Mouse (Mus musculus) lung, postnatal 0 days (tissue): ENCODE measurements at regions not wholly inside any gene's neighbourhood (a gene's known extent, or its start where the extent isn't known, plus 50 kb on each side); places are given as distances from the start of the nearest gene placed in this dataset.

ENCODE experiments used
- ATAC-seq: fragments of 200-750 bp; cut with Nextera tagmentation; 2 replicates; pipeline ENCODE4 v1.8.0; 2017; ENCODE audit warnings: moderate library complexity
- DNase-seq: peaks from one replicate; pipeline ENCODE4 v3.0.0-alpha.2; 2016; ENCODE audit warnings: low spot score
- H3K27ac ChIP-seq: fragments of 300-500 bp; sonication (generic); 2 replicates; pipeline ENCODE4 v1.5.1; 2014; ENCODE audit warnings: antibody characterized with exemption, mild to moderate bottlenecking, low read length, mixed read lengths
- H3K27me3 ChIP-seq: fragments of 300-500 bp; sonication (generic); replicated peaks from 2 replicates; pipeline ENCODE4 v1.6.1; 2014; ENCODE audit warnings: low read length, mixed read lengths; ENCODE audit not compliant: insufficient read depth
- H3K36me3 ChIP-seq: fragments of 300-500 bp; sonication (generic); 2 replicates; pipeline ENCODE4 v1.6.1; 2014; ENCODE audit warnings: low read length, mixed read lengths; ENCODE audit not compliant: insufficient read depth
- H3K4me1 ChIP-seq: fragments of 300-500 bp; sonication (generic); 2 replicates; pipeline ENCODE4 v1.6.1; 2014; ENCODE audit warnings: antibody characterized with exemption, low read depth, low read length, mixed read lengths; ENCODE audit not compliant: insufficient read depth
- H3K4me2 ChIP-seq: fragments of 300-500 bp; sonication (generic); replicated peaks from 2 replicates; pipeline ENCODE4 v1.6.1; 2014; ENCODE audit warnings: low read depth, mild to moderate bottlenecking, low read length, moderate library complexity, mixed read lengths
- H3K4me3 ChIP-seq: fragments of 300-500 bp; sonication (generic); 2 replicates; pipeline ENCODE4 v1.5.1; 2014; ENCODE audit warnings: low read depth, low read length
- H3K9ac ChIP-seq: fragments of 300-500 bp; sonication (generic); replicated peaks from 2 replicates; pipeline ENCODE4 v1.6.1; 2014; ENCODE audit warnings: low read depth, mild to moderate bottlenecking
- H3K9me3 ChIP-seq: fragments of 300-500 bp; sonication (generic); 2 replicates; pipeline ENCODE4 v1.6.1; 2016; ENCODE audit warnings: low read length, mixed read lengths
- CTCF ChIP-seq: IDR thresholded peaks from 2 replicates; pipeline ENCODE4 v1.5.1; 2016; ENCODE audit warnings: antibody characterized with exemption, mild to moderate bottlenecking
- EP300 ChIP-seq: IDR thresholded peaks from 2 replicates; pipeline ENCODE4 v1.6.1; 2016; ENCODE audit warnings: antibody characterized with exemption, mild to moderate bottlenecking, control low read depth
- WGBS: fragments of 180-500 bp; shearing (Covaris S2); extraction: QIAGEN DNeasy Blood & Tissue Kit; methylation state at CpG from one replicate; pipeline ENCODE4 v1.1.7; 2014; 5-methylcytosine and 5-hydroxymethylcytosine counted together

DNA sequence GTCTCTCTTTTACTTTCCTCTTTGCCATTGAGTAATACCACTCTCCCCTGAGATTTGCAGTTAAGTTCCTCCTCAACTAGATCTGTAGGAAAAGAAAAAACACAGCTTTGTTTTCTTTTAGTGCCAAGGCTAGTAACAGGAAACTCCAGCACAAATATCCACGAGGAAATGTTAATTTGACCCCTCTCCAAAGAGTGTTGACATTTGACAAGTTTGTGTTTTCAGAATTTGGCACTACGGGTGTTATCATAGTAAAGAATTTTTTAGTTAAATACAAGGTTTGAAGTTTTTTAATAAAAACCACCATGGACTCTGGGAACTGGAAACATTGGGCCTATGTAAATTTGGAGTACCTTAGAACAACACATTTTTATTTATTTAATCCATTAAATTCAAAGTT, 126.1 kb upstream of the Mme start:
- Histone ChIP-seq H3K27ac (no peak overlapping the region), H3K9me3 (no peaks in the 10 kb centered on the region), H3K4me1 (no peaks in the 10 kb centered on the region), H3K9ac (no peak overlapping the region), H3K4me3 (no peak overlapping the region), H3K36me3 (no peaks in the 10 kb centered on the region), H3K27me3 (no peaks in the 10 kb centered on the region), H3K4me2 (no peak overlapping the region)
- ATAC-seq (no peak), DNase-seq (no peak)
- 21% methylated on average over 2 of the region's 2 CpGs for WGBS
- TF ChIP-seq EP300 (no peak), CTCF (no peak)

DNA sequence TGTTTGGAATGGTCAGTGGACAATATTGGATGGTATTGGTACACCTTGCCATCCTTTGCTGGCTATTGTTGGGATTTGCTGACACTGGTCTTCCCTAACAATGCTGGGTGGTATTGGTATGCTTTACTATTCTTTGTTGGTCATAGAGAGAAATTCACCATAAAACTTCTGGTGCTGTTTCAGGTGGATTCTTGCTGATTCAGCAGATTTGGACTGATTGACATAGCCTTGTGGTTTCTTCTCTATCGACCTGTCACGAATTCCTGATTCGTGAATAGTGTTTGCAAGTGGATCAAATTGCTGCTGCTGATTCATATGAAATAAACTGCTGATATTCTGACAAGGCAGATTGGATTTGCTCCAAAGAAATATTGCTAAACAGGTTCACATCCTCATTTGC, 109.5 kb upstream of the Mme start:
- no peak for DNase-seq
- 71% methylated on average over 3 of the region's 3 CpGs for WGBS
- Histone ChIP-seq H3K4me2 (no peak overlapping the region), H3K9me3 (no peaks in the 10 kb centered on the region), H3K27me3 (no peaks in the 10 kb centered on the region), H3K9ac (no peak overlapping the region), H3K4me3 (no peak overlapping the region), H3K4me1 (no peaks in the 10 kb centered on the region), H3K36me3 (no peaks in the 10 kb centered on the region), H3K27ac (no peak overlapping the region)
- no peak for ATAC-seq
- TF ChIP-seq CTCF, result no peak
- TF ChIP-seq EP300, result no peak

DNA sequence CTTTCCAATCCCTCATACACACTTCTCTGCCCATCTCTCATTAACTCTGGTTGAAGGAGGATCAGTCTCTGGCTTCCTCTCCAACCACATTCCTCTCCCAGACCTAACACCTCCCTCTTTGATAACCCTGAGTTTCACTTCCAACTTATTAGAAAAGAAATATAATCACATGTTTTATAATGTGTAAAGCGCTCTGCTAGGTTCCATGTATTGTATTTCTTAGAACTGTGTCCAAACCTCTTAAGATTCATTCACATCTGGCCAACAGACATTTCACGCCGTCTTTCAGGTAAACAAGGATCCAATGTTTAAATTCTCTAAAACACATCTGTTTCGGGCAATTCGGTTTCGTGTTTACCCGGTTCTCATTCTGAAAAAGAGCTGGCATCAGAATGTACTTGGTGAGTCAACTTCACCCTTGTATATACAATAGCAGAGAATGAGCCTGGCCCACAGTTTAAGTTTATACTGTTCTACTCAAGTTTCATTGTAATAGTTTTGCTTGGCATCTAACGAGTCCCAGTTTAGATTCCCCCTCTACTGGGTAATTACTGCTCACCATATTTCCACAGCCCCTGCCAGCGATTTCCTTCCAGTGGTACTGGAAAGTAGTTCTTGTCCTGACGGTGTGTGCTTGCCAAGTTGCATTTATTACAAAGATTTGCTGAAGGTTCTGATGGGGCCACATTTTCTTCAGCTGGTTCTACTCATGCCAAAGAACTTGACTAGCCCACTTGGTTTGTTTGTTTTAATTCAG, 103.8 kb upstream of the Mme start:
- TF ChIP-seq CTCF, result no peak
- TF ChIP-seq EP300, result no peak
- no peaks in the 10 kb centered on the region for H3K4me1 ChIP-seq
- H3K9ac ChIP-seq, result no peak overlapping the region
- WGBS, result 56% methylated on average over 10 of the region's 10 CpGs
- H3K4me3 ChIP-seq, result no peak overlapping the region
- H3K36me3 ChIP-seq, result no peaks in the 10 kb centered on the region
- ATAC-seq, result no peak
- H3K27me3 ChIP-seq, result no peaks in the 10 kb centered on the region
- DNase-seq, result peak; percentile 17
- no peak overlapping the region for H3K4me2 ChIP-seq
- no peak overlapping the region for H3K27ac ChIP-seq
- H3K9me3 ChIP-seq, result no peaks in the 10 kb centered on the region

DNA sequence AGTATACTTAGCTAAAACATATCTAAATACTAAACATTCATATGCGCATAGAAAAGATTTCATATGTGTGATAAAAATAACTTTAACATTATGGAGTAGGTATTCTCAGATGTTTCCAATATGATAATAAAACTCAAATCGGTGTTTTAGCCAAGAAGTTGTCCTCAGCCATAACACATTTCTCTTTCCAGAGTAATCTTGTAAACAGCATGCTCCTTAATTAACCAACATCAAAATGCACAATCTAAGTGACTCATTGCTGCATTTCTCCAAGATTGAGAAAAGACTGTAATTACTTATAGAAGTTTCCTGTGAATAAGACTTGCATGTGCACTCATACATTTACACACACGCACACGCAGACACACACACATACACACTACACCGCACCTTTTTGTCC, 95.1 kb upstream of the Mme start:
- Histone ChIP-seq H3K4me1 (no peaks in the 10 kb centered on the region), H3K27ac (no peak overlapping the region), H3K4me2 (no peak overlapping the region), H3K9ac (no peak overlapping the region), H3K27me3 (no peaks in the 10 kb centered on the region), H3K9me3 (no peaks in the 10 kb centered on the region), H3K4me3 (no peak overlapping the region), H3K36me3 (no peaks in the 10 kb centered on the region)
- 85% methylated on average over 5 of the region's 5 CpGs for WGBS
- ATAC-seq, result no peak
- no peak for TF ChIP-seq EP300
- TF ChIP-seq CTCF, result no peak
- no peak for DNase-seq

DNA sequence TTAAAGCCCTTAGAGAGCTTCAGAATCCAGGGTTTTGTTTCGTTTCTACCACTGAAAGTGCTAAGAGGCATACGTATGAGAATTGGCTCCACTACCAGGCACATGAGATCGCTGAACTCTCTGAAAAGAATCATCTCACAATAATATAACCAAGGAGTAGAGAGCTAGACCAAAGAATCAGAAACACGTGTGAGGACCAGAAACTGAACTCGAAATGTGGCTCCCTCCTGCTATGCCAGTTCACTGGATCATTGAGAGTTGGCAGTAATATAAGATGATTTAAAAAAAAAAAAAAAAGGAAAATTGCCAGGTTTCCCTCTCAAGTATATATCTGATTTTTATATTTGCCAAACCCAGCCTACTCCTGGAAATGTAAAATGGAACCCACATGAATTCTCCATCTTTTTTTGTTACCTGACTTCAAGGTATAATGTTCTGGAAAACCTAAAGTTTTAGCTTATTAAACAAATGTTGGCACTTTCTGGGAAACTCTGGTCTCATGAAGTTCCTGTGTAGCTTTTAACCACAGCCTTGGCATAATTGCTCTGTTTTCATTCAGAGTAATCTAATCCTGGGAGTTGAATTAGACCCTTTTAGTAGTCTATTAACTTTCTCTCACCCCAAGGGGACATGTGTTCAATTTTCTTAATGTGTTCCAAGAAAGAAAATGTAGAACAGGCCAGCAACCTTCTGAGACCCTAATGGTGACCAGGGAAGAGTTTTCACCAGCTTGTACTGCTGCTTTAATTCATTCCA, 58.7 kb upstream of the Mme start:
- ATAC-seq, result no peak
- no peak overlapping the region for H3K9ac ChIP-seq
- H3K36me3 ChIP-seq, result no peaks in the 10 kb centered on the region
- H3K27ac ChIP-seq, result no peak overlapping the region
- no peaks in the 10 kb centered on the region for H3K9me3 ChIP-seq
- H3K4me2 ChIP-seq, result no peak overlapping the region
- 74% methylated on average over 5 of the region's 5 CpGs for WGBS
- DNase-seq, result no peak
- H3K27me3 ChIP-seq, result no peaks in the 10 kb centered on the region
- TF ChIP-seq EP300 (no peak), CTCF (no peak)
- no peaks in the 10 kb centered on the region for H3K4me1 ChIP-seq
- no peak overlapping the region for H3K4me3 ChIP-seq

DNA sequence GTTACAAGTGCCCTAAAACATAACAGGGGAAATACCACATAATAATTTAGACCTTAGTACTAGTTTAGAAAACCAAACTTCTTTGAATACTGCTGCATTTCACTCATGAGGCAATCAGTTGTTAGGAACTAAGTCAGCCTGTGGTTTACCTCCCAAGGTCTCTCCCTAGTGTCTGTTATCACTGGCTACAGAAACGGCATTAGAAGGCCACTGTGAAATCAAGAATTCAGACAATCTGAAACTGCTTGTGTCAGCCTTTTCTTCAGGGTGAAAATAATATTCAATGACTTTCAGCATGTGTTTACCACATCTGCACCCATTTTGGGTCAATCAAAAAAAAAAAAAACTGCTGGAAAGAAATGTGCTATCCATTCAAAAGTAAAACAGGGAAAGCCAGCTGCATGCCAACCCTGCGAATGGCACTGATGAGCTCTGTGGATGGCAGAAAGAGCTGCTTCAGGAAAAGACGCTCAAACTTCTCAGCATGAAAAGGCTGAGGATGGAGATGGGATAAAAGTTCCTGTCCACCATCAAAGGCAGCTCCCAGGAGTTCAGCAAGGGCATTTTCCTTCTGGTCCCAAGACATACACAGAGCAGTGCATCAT, 53.4 kb upstream of the Mme start:
- H3K36me3 ChIP-seq, result no peaks in the 10 kb centered on the region
- 72% methylated on average over 3 of the region's 3 CpGs for whole genome bisulfite sequencing
- H3K9ac ChIP-seq, result no peak overlapping the region
- TF ChIP-seq CTCF, result no peak
- no peak for TF ChIP-seq EP300
- H3K4me3 ChIP-seq, result no peak overlapping the region
- no peaks in the 10 kb centered on the region for H3K27me3 ChIP-seq
- no peak overlapping the region for H3K27ac ChIP-seq
- DNase-seq, result no peak
- no peak overlapping the region for H3K4me2 ChIP-seq
- H3K9me3 ChIP-seq, result no peaks in the 10 kb centered on the region
- no peak for ATAC-seq
- no peaks in the 10 kb centered on the region for H3K4me1 ChIP-seq
